Mouse (Mus musculus) right cerebral cortex, postnatal 36 days (tissue): ENCODE measurements around the gene Slc35e2.
"Not testable (repeated sequence)": the region's sequence is repeated elsewhere in the genome, so short reads cannot be mapped to it uniquely, and the experiment has no call there.

Experiments used
- DNase-seq, 2 experiments: peaks; one replicate each; pipeline ENCODE4 v3.0.0; 2022; ENCODE audit warnings: low spot score in 2 of 2, mixed read lengths in 1 of 2

Gene Slc35e2

DNA sequence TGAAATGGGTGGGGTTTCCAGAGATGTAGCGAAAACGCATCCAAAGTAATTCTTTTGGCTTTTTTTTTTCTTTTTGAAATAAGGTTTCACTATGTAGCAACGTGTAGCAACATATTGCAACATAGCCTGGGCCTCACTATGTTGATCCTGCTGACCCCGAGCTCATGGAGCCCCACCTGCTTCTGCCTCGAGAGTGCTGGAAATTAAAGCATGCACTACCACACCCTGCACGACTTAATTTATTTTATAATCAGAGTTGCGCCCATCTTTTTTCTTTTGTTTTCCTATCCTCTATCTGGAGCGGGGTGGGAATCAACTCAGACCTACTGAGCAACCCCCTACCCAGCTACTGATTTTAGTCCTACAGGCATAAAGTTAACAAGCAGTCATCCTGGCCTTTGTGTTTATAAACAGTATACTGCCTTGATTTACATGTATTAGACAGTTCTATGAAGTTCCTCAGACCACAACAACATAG is 68.4 kb downstream of the Slc35e2 start:
- no peak for DNase-seq

GRCm38 (mm10) chr4:155670236-155670635 is 69.0 kb downstream of the Slc35e2 start:
- DNase-seq = not testable (repeated sequence)

- no peak for DNase-seq
Observed at GRCm38 (mm10) chr4:155672082-155672481, 70.9 kb downstream of the Slc35e2 start.
